Mouse (Mus musculus) megakaryocyte, embryonic 14.5 days (primary cell): ENCODE measurements at regions not wholly inside any gene's neighbourhood (a gene's known extent, or its start where the extent isn't known, plus 50 kb on each side); places are given as distances from the start of the nearest gene placed in this dataset.

Source experiments
- H3K27me3 ChIP-seq: replicated peaks from 2 replicates; pipeline ENCODE3; 2012; ENCODE audit warnings: inconsistent platforms
- H3K36me3 ChIP-seq: replicated peaks from 2 replicates; pipeline ENCODE3; 2012; ENCODE audit warnings: low read length, inconsistent platforms, mixed read lengths
- H3K4me1 ChIP-seq: 2 replicates; pipeline ENCODE4 v1.6.1; 2012; ENCODE audit warnings: inconsistent platforms
- H3K4me3 ChIP-seq: replicated peaks from 2 replicates; pipeline ENCODE3; 2012; ENCODE audit warnings: moderate library complexity, mild to moderate bottlenecking, inconsistent platforms
- H3K9me3 ChIP-seq: 2 replicates; pipeline ENCODE4 v1.6.1; 2012; ENCODE audit warnings: inconsistent platforms
- FLI1 ChIP-seq: IDR thresholded peaks from 2 replicates; pipeline ENCODE4 v1.6.1; 2012; ENCODE audit warnings: low read length, inconsistent platforms, mixed read lengths
- GATA1 ChIP-seq: IDR thresholded peaks from 3 replicates; pipeline ENCODE4 v1.6.1; 2012; ENCODE audit warnings: mixed read lengths, low read length, inconsistent platforms, borderline replicate concordance

- Histone ChIP-seq H3K27me3 (peaks cover 17% of the 10 kb centered on the region), H3K4me1 (peaks cover 7% of the 10 kb centered on the region; the same call in 1 of the 2 replicates), H3K9me3 (no peaks in the 10 kb centered on the region), H3K4me3 (no peak overlapping the region), H3K36me3 (no peaks in the 10 kb centered on the region)
- TF ChIP-seq GATA1: no peak
- no peak for TF ChIP-seq FLI1
Measured at GRCm38 (mm10) chr7:111352176-111352575, 269.3 kb upstream of the Eif4g2 start.

- H3K9me3 ChIP-seq: peaks cover 9% of the 10 kb centered on the region
- peaks cover 2% of the 10 kb centered on the region for H3K27me3 ChIP-seq
- no peaks in the 10 kb centered on the region for H3K4me1 ChIP-seq
- no peak for TF ChIP-seq GATA1
- TF ChIP-seq FLI1: no peak
- H3K4me3 ChIP-seq: no peak overlapping the region
- H3K36me3 ChIP-seq: no peaks in the 10 kb centered on the region
Measured at GRCm38 (mm10) chr7:111345117-111345516, 262.3 kb upstream of the Eif4g2 start.

- Histone ChIP-seq H3K4me3 (no peak overlapping the region), H3K4me1 (no peaks in the 10 kb centered on the region), H3K36me3 (no peaks in the 10 kb centered on the region), H3K9me3 (peaks cover 18% of the 10 kb centered on the region), H3K27me3 (no peaks in the 10 kb centered on the region)
- TF ChIP-seq FLI1: no peak
- no peak for TF ChIP-seq GATA1
Measured at GRCm38 (mm10) chr7:111337053-111337452, 254.2 kb upstream of the Eif4g2 start.

- no peaks in the 10 kb centered on the region for H3K27me3 ChIP-seq
- H3K9me3 ChIP-seq: no peaks in the 10 kb centered on the region
- no peak overlapping the region for H3K4me3 ChIP-seq
- no peaks in the 10 kb centered on the region for H3K4me1 ChIP-seq
- H3K36me3 ChIP-seq: no peaks in the 10 kb centered on the region
- TF ChIP-seq FLI1: no peak
- no peak for TF ChIP-seq GATA1
Measured at GRCm38 (mm10) chr7:111322901-111323300, 240.1 kb upstream of the Eif4g2 start.

GRCm38 (mm10) chr7:111319917-111320316, 237.1 kb upstream of the Eif4g2 start:
- TF ChIP-seq FLI1 (no peak), GATA1 (no peak)
- Histone ChIP-seq H3K4me3 (no peak overlapping the region), H3K36me3 (no peaks in the 10 kb centered on the region), H3K27me3 (no peaks in the 10 kb centered on the region), H3K4me1 (no peaks in the 10 kb centered on the region), H3K9me3 (no peaks in the 10 kb centered on the region)

GRCm38 (mm10) chr7:111316479-111316990, 233.7 kb upstream of the Eif4g2 start:
- TF ChIP-seq GATA1 (no peak), FLI1 (no peak)
- no peaks in the 10 kb centered on the region for H3K27me3 ChIP-seq
- H3K4me1 ChIP-seq: no peaks in the 10 kb centered on the region
- H3K4me3 ChIP-seq: no peak overlapping the region
- peaks cover 5% of the 10 kb centered on the region for H3K9me3 ChIP-seq
- no peaks in the 10 kb centered on the region for H3K36me3 ChIP-seq

GRCm38 (mm10) chr7:111313921-111314320, 231.1 kb upstream of the Eif4g2 start:
- H3K4me3 ChIP-seq: no peak overlapping the region
- peaks cover 13% of the 10 kb centered on the region for H3K9me3 ChIP-seq
- H3K36me3 ChIP-seq: no peaks in the 10 kb centered on the region
- no peak for TF ChIP-seq GATA1
- no peak for TF ChIP-seq FLI1
- H3K27me3 ChIP-seq: no peaks in the 10 kb centered on the region
- H3K4me1 ChIP-seq: no peaks in the 10 kb centered on the region

- Histone ChIP-seq H3K9me3 (peaks cover 11% of the 10 kb centered on the region), H3K36me3 (no peaks in the 10 kb centered on the region), H3K4me3 (no peak overlapping the region), H3K27me3 (no peaks in the 10 kb centered on the region), H3K4me1 (no peaks in the 10 kb centered on the region)
- TF ChIP-seq FLI1 (no peak), GATA1 (no peak)
Measured at GRCm38 (mm10) chr7:111305196-111305595, 222.4 kb upstream of the Eif4g2 start.

- H3K9me3 ChIP-seq: 0 out of 2 replicates have a peak, but pooled peaks cover 4% of the 10 kb centered on the region
- H3K4me1 ChIP-seq: no peaks in the 10 kb centered on the region
- no peaks in the 10 kb centered on the region for H3K27me3 ChIP-seq
- H3K4me3 ChIP-seq: no peak overlapping the region
- no peaks in the 10 kb centered on the region for H3K36me3 ChIP-seq
- TF ChIP-seq GATA1 (no peak), FLI1 (no peak)
Measured at GRCm38 (mm10) chr7:111301791-111302488, 219.1 kb upstream of the Eif4g2 start.

- TF ChIP-seq FLI1: no peak
- TF ChIP-seq GATA1: no peak
- no peak overlapping the region for H3K4me3 ChIP-seq
- no peaks in the 10 kb centered on the region for H3K36me3 ChIP-seq
- H3K27me3 ChIP-seq: no peaks in the 10 kb centered on the region
- H3K9me3 ChIP-seq: no peaks in the 10 kb centered on the region
- no peaks in the 10 kb centered on the region for H3K4me1 ChIP-seq
Measured at GRCm38 (mm10) chr7:111297174-111297902, 214.5 kb upstream of the Eif4g2 start.
